Mouse (Mus musculus) lung, postnatal 14 days (tissue): ENCODE measurements around the gene Pdia5.

ENCODE experiments used
- DNase-seq: peaks from one replicate; pipeline ENCODE4 v3.0.0; 2021

The Pdia5 gene

DNA sequence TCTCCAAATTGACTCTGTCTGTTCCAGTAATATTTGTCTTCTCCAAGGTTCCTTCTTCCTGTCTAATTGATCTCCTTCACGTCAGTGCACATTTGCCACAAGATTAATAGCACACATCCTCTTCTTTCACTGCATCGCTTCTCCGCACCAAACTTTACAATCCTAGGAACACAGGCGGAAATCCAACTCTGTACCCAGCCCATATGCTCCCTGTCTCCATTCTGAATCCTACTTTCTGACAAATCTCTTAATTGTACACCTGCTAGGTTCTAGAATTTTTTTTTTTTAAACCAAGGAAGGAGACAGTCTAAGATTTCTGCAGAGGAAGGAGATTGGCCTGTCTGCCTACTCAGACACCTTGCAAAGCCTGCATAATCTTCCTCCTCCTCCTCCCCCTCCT is 59.1 kb downstream of the Pdia5 start:
- DNase-seq = no peak

DNA sequence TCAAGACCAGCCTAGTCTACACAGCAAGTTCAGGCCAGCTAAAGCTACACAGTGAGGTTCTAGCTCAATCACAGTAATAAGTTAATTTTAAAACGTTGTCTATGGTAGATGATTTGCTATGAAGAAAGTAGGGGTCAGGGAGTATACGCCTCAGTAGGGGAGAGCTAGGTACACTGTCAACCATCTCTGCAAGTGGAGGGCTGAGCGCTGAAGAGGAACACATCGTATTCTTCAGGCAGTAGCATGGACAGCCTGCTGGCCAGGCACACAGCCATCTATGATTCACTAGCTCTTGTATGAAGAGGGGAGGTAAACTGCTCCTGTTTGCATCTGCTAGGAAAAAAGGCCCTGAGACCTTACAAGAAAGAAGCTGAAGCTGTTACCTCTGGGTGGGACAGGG is 65.7 kb downstream of the Pdia5 start:
- DNase-seq = no peak

GRCm38 (mm10) chr16:35423250-35424139 is 67.2 kb downstream of the Pdia5 start:
- no peak for DNase-seq

GRCm38 (mm10) chr16:35422705-35423104 is 68.0 kb downstream of the Pdia5 start:
- DNase-seq = no peak

GRCm38 (mm10) chr16:35422141-35422540 is 68.5 kb downstream of the Pdia5 start:
- DNase-seq = peak; percentile 43

DNA sequence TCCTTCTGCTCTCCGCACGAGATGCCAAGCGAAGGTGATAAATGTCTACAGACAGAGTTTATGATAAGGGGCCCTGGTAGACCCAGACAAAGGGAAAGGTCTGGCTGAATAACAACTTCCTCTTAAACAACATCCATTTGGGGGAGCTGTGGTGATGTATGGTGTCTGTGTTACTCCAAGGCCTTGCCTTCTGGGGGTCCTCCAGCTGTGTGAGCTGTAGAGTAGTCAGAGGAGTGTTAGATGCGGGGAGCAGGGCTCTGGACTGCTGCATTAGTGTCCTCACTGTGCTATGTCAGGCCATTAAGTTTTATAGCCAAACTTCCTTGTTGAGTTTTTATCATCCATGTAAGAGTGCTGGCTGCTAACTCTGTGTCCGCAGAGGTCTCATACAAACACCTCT is 76.1 kb downstream of the Pdia5 start:
- no peak for DNase-seq

GRCm38 (mm10) chr16:35406706-35407105 is 84.0 kb downstream of the Pdia5 start:
- no peak for DNase-seq

GRCm38 (mm10) chr16:35406166-35406565 is 84.5 kb downstream of the Pdia5 start:
- DNase-seq = no peak

DNA sequence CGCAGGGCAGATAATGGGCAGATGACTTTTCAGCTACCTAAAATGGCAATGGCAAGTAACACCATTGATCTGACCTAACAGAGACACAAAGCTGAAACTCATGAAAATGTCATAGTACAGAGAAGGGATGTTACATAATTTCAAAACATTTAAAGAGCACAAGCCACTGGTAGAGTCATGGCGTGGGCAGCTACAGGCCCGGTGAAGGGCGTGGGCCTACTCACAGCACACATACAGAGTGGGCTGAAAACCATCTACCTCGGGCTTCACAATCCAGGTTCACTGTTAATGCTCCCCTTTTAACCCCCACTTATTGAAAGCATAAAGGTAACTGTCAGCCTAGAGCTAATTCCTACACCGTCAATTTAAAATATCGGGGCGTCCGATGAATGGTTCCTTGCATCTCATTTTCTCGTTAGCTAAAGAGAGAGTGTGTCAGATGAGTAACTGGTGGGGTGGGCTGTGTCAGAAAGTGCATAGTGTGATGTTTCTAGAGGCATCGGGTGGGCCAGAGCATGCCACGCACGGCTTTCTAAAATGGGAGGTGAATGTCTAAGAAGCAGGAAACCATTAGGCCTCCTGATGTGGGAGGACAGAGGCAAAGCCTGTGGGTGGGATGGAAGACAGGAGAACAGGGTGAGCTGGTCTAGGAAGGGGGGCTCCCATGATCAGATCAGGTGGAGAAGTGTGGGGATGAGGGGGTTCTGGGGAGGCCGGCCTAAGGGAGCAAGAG is 85.2 kb downstream of the Pdia5 start:
- DNase-seq = no peak

DNA sequence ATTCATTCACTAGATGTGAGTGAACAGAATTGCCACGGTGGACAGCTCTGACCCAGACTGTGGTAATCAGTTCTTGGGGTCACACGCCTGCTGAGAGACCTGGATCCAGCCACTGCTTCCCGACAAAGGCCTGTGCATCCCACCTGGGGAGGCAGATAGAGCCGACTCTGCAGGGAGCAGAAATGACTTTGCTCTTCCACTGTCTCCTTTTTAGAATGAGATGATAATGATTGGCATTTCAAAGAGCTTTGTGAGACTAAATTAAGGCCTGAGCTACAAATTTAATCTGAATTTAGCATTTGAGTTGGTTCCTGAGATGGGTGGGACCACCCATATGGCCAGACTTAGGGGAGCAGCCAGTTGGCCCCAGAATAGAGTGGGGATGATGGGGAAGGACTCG is 85.8 kb downstream of the Pdia5 start:
- no peak for DNase-seq

- no peak for DNase-seq
These were observed 86.8 kb downstream of the Pdia5 start for GRCm38 (mm10) chr16:35403891-35404290.

GRCm38 (mm10) chr16:35403356-35403755 is 87.3 kb downstream of the Pdia5 start:
- no peak for DNase-seq

DNA sequence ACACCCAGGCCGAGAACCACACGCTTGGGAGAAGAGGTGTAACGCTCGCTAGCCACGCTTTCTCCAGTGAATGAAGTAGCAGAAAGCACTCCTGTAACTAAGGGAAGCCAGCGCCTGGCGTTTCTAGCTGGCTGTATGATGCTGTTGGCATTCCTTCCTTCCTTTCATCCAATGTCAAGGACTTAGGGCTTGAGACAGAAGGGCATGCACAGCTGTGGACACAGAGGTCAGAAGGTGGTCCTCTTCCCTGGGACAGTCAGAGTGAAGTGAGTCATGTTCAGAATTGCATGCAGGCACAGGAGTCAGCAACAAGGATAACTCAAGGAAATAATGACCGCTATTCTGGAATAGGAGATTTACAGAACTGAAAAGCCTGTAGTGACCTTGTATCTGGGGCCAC is 97.9 kb downstream of the Pdia5 start:
- DNase-seq = no peak

DNA sequence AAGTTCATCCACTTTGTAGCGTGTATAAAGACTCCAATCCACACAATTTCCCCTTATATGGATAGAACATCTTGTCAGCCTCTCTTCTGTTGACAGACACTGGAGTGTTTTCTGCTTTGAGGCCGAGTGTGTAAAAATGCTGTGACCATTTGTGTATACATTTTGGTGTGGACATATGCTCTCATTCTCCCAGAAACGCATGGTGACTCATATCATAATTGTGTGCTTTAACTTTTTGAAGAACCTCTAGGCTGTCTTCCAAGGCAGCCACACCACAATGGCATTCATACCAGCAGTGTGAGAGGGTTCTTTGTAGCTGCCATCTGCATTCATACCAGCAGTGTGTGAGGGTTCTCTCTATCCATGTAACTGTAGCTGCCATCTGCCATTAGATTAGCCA is 105.0 kb downstream of the Pdia5 start:
- no peak for DNase-seq

DNA sequence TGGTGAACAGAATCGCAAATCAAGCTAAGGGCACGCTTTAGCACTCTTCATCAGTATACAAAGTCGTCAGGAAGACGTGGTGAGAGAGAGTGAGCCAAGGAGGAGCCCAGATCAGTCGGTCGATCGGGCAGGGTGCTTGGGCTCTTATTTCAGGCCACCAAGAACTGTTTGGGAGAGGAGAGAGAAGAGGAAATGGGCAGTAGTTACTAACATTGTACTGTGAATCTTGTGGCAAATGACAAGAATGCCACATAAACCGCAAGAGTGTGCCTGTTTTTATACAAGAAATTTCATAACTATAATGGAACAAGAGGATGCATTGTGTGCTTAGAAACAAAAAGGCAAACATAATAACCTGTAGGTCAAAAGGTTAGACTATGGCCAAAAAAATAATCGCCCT is 110.6 kb downstream of the Pdia5 start:
- no peak for DNase-seq

DNA sequence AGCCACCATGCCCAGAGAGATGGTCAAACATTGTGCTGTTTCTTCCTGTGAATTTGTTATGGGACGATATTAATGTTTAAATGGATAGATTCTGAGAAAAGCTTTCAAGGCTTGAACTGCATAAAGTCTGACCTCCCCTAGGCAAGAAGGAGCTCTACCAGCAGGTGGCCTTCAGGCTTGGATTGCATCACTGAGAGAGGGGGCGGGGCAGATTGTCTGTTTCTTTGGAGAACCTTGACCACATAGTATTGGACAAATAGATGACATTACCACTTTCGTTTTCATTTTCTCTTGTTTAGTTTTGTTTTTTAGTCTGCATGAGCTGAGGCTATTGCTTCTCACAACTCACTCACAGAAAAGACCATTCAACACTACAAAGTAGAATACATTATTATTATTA is 111.3 kb downstream of the Pdia5 start:
- no peak for DNase-seq

DNA sequence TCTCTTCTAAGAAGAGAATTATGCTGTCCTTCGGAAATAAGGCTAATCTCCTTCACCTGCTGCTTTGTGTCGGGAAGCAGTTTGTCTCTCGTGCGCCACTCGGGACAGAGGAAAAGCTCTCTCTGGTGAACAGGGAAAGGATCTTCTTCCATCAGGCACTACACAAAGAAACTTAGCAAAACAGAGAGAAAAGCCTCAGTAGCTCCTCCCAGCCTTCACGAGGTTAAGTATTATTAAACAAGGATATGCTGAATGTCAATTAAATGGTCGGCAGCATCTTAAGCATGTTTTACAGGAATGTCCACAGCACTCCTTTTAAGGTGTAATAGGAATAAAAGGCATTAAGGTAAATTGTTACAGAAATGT is 126.6 kb downstream of the Pdia5 start:
- no peak for DNase-seq

DNA sequence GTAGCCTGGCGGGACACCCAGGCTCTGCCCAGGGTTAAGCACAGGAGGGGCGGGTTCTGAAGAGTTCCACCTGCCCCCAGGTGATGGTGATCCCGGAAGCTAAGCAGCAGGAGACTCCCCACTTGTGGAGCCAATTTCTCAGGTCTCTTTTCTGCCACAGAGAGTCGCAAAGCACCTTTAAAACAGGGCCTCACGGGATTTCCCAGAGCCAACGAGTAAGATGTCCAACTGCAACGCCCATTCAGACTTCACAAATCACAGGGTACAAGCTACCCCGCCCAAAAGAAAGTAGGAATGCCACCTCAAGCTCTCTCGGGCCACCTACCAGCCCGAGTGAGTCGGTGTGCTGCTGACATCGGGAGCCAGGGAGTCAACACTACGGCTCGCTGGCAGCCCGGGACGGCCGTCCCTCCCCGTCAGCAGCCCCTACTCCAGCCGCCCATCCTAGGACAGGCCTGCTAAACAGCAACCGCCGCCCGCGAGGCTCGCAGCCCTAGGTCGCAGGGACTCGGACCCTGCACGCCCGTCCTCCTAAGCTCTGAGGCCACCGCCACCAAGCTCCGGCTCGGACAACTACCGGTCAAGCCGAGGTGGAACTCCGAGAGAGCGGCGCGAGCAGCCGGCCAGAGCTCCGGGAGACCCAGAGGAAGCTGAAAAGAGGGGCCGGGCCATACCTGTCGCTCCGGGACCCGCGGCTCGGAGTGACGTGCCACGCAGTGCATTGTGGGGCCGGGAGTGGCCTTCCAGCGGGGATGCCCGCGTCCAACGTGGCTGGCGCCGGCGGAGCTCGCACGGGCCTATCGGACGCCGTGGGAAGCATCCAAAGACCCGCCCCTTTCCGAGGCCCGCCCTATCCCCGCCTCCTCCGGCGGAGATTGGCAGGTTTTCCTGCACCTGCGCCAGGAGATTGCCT is 127.3 kb downstream of the Pdia5 start, which contains the start of gene Sec22a:
TSS of gene Sec22a (minus strand) at position 769 of the 913 bp plus-strand sequence.
- peak; percentile 93 for DNase-seq

DNA sequence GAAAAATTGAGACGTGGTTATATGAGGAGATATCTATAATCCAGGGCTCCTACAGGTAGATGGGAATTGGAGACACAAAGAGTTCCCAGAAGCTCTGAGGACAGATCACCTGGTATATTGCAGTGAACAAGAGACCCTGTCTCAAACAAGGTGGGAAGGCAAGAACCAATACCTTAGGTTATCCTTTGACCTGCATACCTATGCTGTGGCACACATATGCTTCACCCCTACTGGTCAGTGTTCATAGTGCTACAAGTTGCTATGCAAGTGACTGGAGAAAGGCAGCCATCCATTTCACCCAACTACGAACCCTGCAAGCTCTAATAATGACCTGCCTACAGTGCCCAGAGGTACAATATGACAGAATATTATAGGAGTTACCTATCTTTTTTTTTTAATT is 128.5 kb downstream of the Pdia5 start:
- no peak for DNase-seq

- DNase-seq = peak; percentile 69
These were observed 130.1 kb downstream of the Pdia5 start for GRCm38 (mm10) chr16:35360593-35360992.

DNA sequence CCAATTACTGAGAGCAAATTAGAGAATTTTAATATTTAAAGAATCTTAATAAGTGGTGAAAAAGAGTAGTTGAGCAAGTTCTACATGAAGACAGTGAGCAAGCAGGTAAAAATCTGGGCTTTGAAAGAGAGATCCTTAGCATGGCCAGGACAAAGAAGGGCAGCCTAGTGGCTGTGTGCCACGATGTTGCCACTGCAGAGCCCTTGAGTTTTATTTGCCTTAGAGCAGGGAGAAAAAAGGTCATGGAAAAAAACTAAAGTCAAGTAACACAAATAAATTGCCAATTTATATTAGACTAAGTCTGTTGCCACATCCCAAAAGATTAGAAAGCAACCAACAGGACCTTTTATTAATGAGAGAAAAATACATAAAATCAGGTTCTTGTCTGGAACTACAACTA is 133.2 kb downstream of the Pdia5 start:
- DNase-seq = peak; percentile 26
